Mouse (Mus musculus) forebrain, embryonic 15.5 days (tissue): ENCODE measurements at regions not wholly inside any gene's neighbourhood (a gene's known extent, or its start where the extent isn't known, plus 50 kb on each side); places are given as distances from the start of the nearest gene placed in this dataset.

Source experiments
- ATAC-seq: fragments of 200-750 bp; cut with Nextera tagmentation; replicated peaks from 2 replicates; pipeline ENCODE4 v1.8.0; 2017; ENCODE audit warnings: mild to moderate bottlenecking, moderate TSS enrichment, moderate library complexity
- H3K27ac ChIP-seq: fragments of 300-500 bp; sonication (generic); replicated peaks from 2 replicates; pipeline ENCODE4 v1.5.1; 2015; ENCODE audit warnings: mild to moderate bottlenecking, inconsistent platforms
- H3K27me3 ChIP-seq: fragments of 300-500 bp; sonication (generic); 2 replicates; pipeline ENCODE4 v1.6.1; 2015; ENCODE audit warnings: inconsistent platforms
- H3K36me3 ChIP-seq: fragments of 300-500 bp; sonication (generic); 2 replicates; pipeline ENCODE4 v1.6.1; 2015; ENCODE audit warnings: mild to moderate bottlenecking, inconsistent platforms
- H3K4me1 ChIP-seq: fragments of 300-500 bp; sonication (generic); 2 replicates; pipeline ENCODE4 v1.6.1; 2015; ENCODE audit warnings: inconsistent platforms
- H3K4me2 ChIP-seq: fragments of 300-500 bp; sonication (generic); replicated peaks from 2 replicates; pipeline ENCODE4 v1.6.1; 2015; ENCODE audit warnings: mild to moderate bottlenecking, inconsistent platforms
- H3K4me3 ChIP-seq: fragments of 300-500 bp; sonication (generic); 2 replicates; pipeline ENCODE4 v1.5.1; 2015; ENCODE audit warnings: mild to moderate bottlenecking, inconsistent platforms
- H3K9ac ChIP-seq: fragments of 300-500 bp; sonication (generic); replicated peaks from 2 replicates; pipeline ENCODE4 v1.6.1; 2015; ENCODE audit warnings: mild to moderate bottlenecking, inconsistent platforms
- H3K9me3 ChIP-seq: fragments of 300-500 bp; sonication (generic); 2 replicates; pipeline ENCODE4 v1.6.1; 2016; ENCODE audit warnings: inconsistent platforms
- WGBS: fragments of 180-500 bp; shearing (Covaris S2); methylation state at CpG from one replicate; pipeline ENCODE4 v1.1.7; 2015; ENCODE audit warnings: mixed read lengths; 5-methylcytosine and 5-hydroxymethylcytosine counted together

GRCm38 (mm10) chr6:64797600-64797999 is 68.7 kb downstream of the Atoh1 start:
- WGBS: 36% methylated on average over 3 of the region's 3 CpGs
- no peak for ATAC-seq
- Histone ChIP-seq H3K9me3 (no peaks in the 10 kb centered on the region), H3K9ac (no peak overlapping the region), H3K36me3 (no peaks in the 10 kb centered on the region), H3K27ac (no peak overlapping the region), H3K4me2 (no peak overlapping the region), H3K4me1 (peaks cover 11% of the 10 kb centered on the region; the same call in 1 of the 2 replicates), H3K27me3 (no peaks in the 10 kb centered on the region), H3K4me3 (no peak overlapping the region)

GRCm38 (mm10) chr6:64798804-64799203 is 69.9 kb downstream of the Atoh1 start:
- H3K9ac ChIP-seq: no peak overlapping the region

GRCm38 (mm10) chr6:64799306-64800001 is 70.5 kb downstream of the Atoh1 start:
- peak overlapping the region; percentile 28 for H3K9ac ChIP-seq
- 5% methylated on average over 22 of the region's 22 CpGs for WGBS
- ATAC-seq: peak; percentile 89
- no peak overlapping the region for H3K27ac ChIP-seq
- peaks cover 11% of the 10 kb centered on the region; the same call in 1 of the 2 replicates for H3K4me1 ChIP-seq
- no peaks in the 10 kb centered on the region for H3K36me3 ChIP-seq
- no peaks in the 10 kb centered on the region for H3K9me3 ChIP-seq
- peak overlapping the region; percentile 73 for H3K4me2 ChIP-seq
- peak overlapping the region; percentile 42 for H3K4me3 ChIP-seq
- no peaks in the 10 kb centered on the region for H3K27me3 ChIP-seq

More at GRCm38 (mm10) chr6:64798804-64799203, 69.9 kb downstream of the Atoh1 start:
- peak overlapping the region; percentile 73 for H3K4me2 ChIP-seq
- peak overlapping the region; percentile 42 for H3K4me3 ChIP-seq
- H3K4me1 ChIP-seq: peaks cover 11% of the 10 kb centered on the region; the same call in 1 of the 2 replicates
- no peak overlapping the region for H3K27ac ChIP-seq
- no peaks in the 10 kb centered on the region for H3K9me3 ChIP-seq
- no peaks in the 10 kb centered on the region for H3K27me3 ChIP-seq
- ATAC-seq: peak; percentile 55; the same call in 1 of the 2 replicates
- H3K36me3 ChIP-seq: no peaks in the 10 kb centered on the region
- 60% methylated on average over 5 of the region's 5 CpGs for WGBS

GRCm38 (mm10) chr6:64800965-64801364 is 72.0 kb downstream of the Atoh1 start:
- Histone ChIP-seq H3K4me1 (peaks cover 11% of the 10 kb centered on the region; the same call in 1 of the 2 replicates), H3K4me2 (no peak overlapping the region), H3K9ac (no peak overlapping the region), H3K4me3 (no peak overlapping the region), H3K27me3 (no peaks in the 10 kb centered on the region), H3K9me3 (no peaks in the 10 kb centered on the region), H3K27ac (no peak overlapping the region), H3K36me3 (no peaks in the 10 kb centered on the region)
- 63% methylated on average over 3 of the region's 3 CpGs for WGBS
- no peak for ATAC-seq

GRCm38 (mm10) chr6:64815115-64815514 is 86.2 kb downstream of the Atoh1 start:
- no peak overlapping the region for H3K27ac ChIP-seq
- no peaks in the 10 kb centered on the region for H3K36me3 ChIP-seq
- no peak for ATAC-seq
- no peaks in the 10 kb centered on the region for H3K27me3 ChIP-seq
- no peaks in the 10 kb centered on the region for H3K9me3 ChIP-seq
- H3K9ac ChIP-seq: no peak overlapping the region
- no peaks in the 10 kb centered on the region for H3K4me1 ChIP-seq
- no peak overlapping the region for H3K4me3 ChIP-seq
- no peak overlapping the region for H3K4me2 ChIP-seq
- 94% methylated on average over 1 of the region's 1 CpGs for WGBS

- no peaks in the 10 kb centered on the region for H3K27me3 ChIP-seq
- H3K4me3 ChIP-seq: no peak overlapping the region
- H3K9me3 ChIP-seq: no peaks in the 10 kb centered on the region
- H3K9ac ChIP-seq: no peak overlapping the region
- H3K27ac ChIP-seq: no peak overlapping the region
- H3K4me2 ChIP-seq: no peak overlapping the region
- 14% methylated on average over 4 of the region's 4 CpGs for WGBS
- no peaks in the 10 kb centered on the region for H3K36me3 ChIP-seq
- no peak for ATAC-seq
- no peaks in the 10 kb centered on the region for H3K4me1 ChIP-seq
Observed at GRCm38 (mm10) chr6:64849097-64849648, 120.2 kb downstream of the Atoh1 start.

GRCm38 (mm10) chr6:64862901-64863300 is 134.0 kb downstream of the Atoh1 start:
- Histone ChIP-seq H3K4me3 (no peak overlapping the region), H3K9ac (no peak overlapping the region), H3K27me3 (no peaks in the 10 kb centered on the region), H3K4me2 (no peak overlapping the region), H3K4me1 (no peaks in the 10 kb centered on the region), H3K27ac (no peak overlapping the region), H3K9me3 (no peaks in the 10 kb centered on the region), H3K36me3 (no peaks in the 10 kb centered on the region)
- WGBS: 78% methylated on average over 4 of the region's 4 CpGs
- ATAC-seq: no peak

GRCm38 (mm10) chr6:64896420-64896819 is 146.0 kb upstream of the Smarcad1 start:
- H3K27ac ChIP-seq: no peak overlapping the region
- H3K4me3 ChIP-seq: no peak overlapping the region
- H3K9ac ChIP-seq: no peak overlapping the region
- no peaks in the 10 kb centered on the region for H3K36me3 ChIP-seq
- H3K4me1 ChIP-seq: no peaks in the 10 kb centered on the region
- no peak for ATAC-seq
- WGBS: 90% methylated on average over 5 of the region's 5 CpGs
- H3K27me3 ChIP-seq: no peaks in the 10 kb centered on the region
- H3K4me2 ChIP-seq: no peak overlapping the region
- no peaks in the 10 kb centered on the region for H3K9me3 ChIP-seq
